Mouse (Mus musculus) left cerebral cortex, adult 11 months (tissue): ENCODE data around the gene Slco3a1.

Experiments used
- DNase-seq: peaks from one replicate; pipeline ENCODE4 v3.0.0; 2022; ENCODE audit warnings: low spot score

Gene Slco3a1

GRCm38 (mm10) chr7:74554608-74555311 is at the start of gene Slco3a1:
TSS of gene Slco3a1 (minus strand) at chr7:74554780.
- DNase-seq, result peak; percentile 54

DNA sequence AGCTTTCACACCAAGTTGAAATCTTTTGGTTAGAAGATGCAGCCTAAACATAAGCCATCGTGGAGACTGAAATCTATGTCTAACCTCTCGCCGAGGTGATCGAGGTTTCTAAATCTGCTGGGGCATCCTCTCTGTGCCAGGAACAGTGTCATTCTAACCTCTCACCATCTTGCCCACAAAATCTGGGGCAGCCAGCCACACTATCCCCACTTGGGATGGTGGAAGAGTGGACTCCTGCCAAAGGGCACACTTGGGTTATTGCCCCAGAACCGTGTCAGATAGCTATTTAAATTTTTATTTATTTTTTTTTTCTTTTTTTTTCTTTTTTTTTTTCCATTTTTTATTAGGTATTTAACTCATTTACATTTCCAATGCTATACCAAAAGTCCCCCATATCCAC is 46.4 kb upstream of the Slco3a1 start:
- no peak for DNase-seq

- DNase-seq, result no peak
Observed at GRCm38 (mm10) chr7:74579411-74579810, 24.8 kb upstream of the Slco3a1 start.

GRCm38 (mm10) chr7:74575678-74576077 is 21.1 kb upstream of the Slco3a1 start:
- DNase-seq, result no peak

DNA sequence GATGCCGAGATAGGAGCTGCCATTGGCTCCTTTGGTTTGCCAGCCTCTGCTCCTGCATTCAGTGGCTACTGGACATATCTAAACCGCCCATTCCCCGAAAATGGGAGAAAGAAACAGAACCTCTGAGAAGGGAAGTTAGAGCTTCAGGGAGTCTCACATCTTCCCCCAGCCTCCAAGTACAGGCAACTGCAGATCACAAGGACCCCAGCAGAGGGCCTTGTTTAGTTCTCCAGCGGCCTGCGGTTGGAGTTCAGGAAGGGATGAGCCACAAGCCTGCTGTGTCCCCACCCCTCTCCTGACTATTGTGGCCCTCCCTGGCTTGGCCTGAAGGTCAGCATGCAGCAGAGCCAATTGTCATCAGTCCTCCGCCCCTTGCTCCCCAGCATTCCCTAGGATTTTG is 836 bp upstream of the Slco3a1 start:
- DNase-seq, result peak; percentile 48

DNA sequence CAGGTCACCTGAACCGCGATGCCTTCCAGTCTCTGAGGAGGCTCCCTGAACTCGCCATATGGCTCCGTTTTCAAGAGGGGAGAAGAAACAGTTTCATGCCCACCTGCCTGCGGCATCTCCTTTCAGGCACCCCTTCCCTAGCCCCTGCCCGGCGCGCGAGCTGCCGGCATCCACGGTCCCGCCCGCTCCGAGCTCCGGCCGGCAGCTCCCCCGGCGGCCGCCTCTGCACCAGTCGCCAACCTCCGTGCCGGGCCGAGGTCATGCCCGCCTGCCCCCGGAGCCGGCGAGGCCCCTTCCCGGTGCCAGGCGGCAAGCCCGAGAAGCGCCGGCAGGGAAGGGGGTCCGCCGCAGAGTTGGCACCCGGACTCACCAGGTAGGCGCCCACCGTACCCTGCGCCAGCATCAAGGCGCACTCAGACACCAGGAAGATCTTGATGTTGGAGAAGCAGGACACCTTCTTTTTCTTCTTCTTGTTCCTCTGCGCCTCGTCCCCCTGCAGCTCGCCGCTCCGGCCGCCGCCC is 479 bp downstream of the Slco3a1 start:
- DNase-seq, result peak; percentile 36

- no peak for DNase-seq
Observed at GRCm38 (mm10) chr7:74553111-74553650, 1.4 kb downstream of the Slco3a1 start.

GRCm38 (mm10) chr7:74552546-74552945 is 2.0 kb downstream of the Slco3a1 start:
- DNase-seq, result no peak

GRCm38 (mm10) chr7:74552000-74552358 is 2.6 kb downstream of the Slco3a1 start:
- DNase-seq, result no peak

- no peak for DNase-seq
Observed at GRCm38 (mm10) chr7:74551338-74551999, 3.1 kb downstream of the Slco3a1 start.

DNA sequence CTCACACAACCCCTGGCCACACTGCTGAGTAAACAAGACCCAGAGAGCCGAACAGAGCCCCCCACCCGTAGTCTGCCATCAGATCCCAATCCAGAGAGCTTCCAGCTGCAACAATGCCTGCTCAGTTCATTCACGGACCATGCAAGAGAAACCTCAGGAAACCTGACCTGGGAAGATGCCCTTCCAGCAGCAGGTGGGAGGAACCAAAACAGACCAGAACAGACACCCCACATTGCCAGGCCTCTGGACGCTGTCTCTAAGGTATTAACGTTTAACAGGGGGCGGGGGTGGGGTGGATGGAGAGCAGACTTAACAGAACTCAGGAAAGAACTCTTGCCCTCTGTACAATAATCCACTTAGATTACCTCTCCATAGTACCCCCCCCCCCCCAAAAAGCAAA is 4.9 kb downstream of the Slco3a1 start:
- no peak for DNase-seq

DNA sequence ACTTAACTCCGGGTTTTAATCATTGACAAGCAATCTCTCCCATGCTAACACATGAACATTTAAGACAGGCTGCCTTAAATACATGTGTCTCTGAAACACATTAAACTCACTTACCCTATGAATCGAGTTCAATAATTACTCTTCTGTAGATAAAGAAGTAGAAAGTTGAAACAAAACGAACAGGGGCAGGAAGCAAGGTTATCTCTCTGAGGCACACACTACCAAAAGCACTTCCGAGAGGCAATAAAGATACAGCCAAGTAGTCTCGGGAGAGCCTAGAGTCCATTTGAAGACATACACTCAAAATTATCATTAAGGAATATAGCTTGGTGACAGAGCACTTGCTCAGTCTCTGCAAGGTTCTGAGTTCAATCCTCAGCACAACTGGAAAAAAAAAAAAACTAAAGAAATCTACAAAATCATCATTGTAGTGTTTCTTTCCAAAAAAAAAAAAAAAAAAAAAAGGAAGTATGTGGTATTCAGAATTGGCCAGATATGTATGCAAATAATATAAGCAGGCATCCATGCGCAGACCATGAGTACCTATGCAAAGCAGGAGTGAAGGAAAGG is 5.5 kb downstream of the Slco3a1 start:
- DNase-seq, result no peak

DNA sequence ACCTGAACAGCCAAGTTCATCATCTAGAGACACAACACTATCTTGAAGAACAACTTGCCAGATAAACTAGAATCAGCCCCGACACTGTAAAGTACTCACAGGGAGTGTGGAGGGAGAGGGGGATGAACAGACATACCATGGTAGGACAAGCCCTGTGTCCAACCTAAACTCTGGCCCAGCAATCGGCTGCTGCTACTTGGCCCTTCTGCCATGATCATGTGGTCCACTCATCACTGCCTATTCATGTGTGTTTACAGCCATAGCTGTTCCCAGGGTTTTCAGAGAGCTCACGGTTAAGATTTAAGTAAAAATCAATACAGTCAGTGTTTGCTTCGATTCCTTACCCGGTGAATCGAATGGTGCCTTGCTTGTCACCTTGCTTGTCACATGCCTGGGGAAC is 7.9 kb downstream of the Slco3a1 start:
- no peak for DNase-seq

DNA sequence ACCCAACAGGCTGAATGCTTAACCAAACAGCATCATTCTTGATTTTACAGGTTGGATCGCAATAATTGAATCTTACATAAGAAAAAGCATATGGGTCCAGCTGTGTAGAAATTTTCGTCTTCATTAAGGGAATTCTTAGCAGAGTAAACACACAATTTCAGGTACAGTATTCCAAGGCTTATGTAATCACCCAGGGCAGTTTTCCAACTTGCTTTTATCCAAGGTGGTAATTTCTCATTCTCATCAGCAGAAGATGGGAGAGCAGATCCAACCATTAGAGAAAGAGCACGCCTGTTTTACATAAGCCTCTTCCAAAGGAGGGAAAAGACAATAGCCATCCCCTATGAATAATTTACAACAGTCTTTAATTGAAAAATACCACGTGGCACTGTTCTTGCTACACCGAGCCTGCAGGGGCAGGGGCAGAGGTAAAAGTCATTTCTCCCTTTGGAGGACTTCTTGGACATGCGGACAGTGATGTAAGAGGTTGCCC is 9.0 kb downstream of the Slco3a1 start:
- DNase-seq, result no peak

GRCm38 (mm10) chr7:74544306-74544705 is 10.3 kb downstream of the Slco3a1 start:
- no peak for DNase-seq

DNA sequence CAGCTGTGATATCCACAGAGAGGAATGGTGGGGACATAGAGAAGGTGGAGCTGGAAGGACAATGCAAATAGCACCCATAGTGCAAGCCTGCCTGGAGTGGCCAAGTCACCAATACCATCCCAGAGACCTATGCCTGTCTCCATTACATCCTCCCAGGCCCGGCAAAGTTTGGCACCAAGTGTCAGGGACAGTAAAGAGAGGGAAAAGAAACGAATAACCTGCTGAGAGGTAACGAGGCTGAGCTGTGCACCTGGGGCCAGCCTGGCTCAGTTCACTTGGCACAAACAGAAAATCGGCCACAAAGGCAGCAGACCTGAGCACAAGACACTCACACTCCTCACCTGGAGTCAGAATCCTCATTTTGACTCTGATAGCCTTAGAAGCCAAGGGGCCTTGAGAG is 12.6 kb downstream of the Slco3a1 start:
- DNase-seq, result no peak

DNA sequence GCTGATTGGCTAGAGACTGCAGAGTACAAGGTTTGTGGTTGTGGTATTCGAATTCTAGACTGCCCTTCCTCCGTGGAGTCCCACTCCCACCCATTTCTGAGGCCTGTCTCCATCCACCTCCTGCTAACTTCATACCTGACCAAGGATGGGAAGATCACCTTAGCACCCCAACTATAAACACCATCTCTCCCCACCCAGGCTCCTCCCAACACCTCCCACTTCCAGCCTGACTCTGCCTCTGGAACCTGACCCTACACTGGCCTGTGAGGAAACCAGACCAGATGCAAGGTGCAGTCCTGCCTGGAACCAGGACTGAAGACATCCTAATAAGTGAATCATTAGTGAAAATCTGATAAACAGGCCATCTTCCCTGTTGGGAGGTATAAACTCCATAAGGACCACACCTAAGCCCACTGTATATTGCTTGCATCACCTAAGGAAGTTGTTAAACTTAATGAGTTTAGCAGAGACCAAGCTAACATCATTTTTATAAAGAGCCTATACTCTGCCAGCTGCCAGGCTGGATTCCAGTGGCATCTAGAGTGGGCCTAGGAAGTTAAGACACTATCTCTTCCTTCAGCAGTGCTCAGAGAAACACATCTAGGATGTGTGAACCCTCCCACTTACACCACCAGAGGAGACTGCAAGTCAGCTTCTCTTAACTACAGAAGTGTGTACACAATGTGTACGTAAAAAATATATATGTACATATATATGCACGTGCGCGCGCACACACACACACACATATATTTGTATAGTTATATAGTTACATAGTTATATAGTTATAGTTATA is 13.5 kb downstream of the Slco3a1 start:
- no peak for DNase-seq

DNA sequence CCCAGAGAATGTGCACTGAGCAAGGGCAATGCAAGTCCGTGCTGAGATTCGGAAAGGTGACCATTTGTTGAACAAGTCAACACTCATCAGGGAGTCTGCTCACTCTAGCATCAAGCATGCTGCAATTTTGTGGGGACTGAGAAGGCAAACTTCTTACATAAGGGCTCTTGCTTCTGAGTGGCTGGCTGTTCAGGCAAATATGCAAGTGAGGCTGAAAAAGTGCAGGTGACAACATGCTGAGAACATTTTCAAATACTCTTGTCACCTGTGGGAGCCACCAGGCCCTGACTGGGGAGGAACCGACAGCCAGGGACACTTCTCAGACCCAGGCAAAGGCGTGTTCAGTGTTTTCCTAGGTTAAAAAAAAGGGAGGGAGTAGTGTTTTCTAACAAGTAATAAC is 18.4 kb downstream of the Slco3a1 start:
- DNase-seq, result no peak

DNA sequence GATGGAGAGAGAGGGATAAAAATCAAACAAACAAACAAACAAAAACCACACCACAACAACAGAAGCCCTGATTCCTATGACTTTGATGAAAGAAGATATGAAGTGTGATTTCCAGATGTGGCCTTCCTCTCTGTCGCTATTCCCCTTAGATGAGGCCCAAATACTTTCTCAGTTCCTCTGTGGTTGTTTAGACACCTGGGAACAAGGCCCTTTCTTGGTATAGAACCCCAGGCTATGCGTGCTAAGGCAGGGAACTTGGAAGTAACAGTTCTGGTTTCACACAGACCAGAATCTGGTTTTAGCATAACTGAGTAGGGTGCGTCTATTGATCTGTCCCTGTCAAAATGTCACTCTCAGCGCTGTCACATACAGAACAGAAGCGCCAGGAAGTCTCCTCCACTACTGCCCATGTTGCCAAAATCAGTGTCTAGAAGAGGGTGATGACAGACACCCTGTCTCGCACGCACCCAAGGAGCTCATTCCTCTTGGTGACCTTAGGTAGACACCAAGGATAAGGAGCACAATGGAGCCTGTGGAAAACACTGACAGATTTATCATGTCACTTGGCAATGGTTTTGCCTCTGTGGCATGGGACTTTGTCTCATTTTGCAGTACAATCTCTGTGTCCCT is 23.0 kb downstream of the Slco3a1 start:
- DNase-seq, result no peak

- no peak for DNase-seq
Observed at GRCm38 (mm10) chr7:74529877-74530276, 24.7 kb downstream of the Slco3a1 start.

DNA sequence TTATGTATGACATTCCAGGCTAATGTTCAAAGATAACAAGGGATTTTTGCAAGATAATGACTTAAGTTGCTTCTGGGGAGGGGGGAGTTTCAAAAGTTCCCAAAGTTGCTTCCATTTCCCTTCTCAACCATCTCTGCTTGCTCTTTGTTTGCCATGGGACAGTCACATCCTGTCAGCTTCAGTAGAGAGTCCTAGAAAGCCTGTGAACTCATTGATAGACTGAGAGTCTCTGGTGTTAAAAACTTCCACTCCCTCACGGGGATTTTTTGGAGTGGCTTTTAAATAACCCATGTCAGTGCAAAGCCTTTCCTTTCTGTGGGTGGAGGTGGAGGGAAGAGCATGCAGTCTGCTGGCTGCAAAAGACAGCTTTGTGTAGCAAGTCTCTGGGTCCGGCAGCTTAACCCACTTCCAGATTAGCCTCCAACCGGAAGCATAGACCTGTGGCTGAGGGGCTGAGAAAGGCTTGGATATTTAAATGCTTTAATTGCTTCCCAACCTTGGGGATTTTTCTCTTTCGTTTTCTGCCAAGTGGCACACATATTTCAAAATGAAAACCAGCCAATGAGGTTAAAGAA is 25.3 kb downstream of the Slco3a1 start:
- no peak for DNase-seq
